Mouse (Mus musculus) lung, adult 2 months (tissue): ENCODE data around the gene Bend3.

Source experiments
- CTCF ChIP-seq: fragments of 200-500 bp; IDR thresholded peaks from 2 replicates; pipeline ENCODE4 v1.5.1; 2011; ENCODE audit warnings: mild to moderate bottlenecking, low read length, control low read depth; ENCODE audit not compliant: insufficient read depth
- POLR2A ChIP-seq: fragments of 200-500 bp; IDR thresholded peaks from 2 replicates; pipeline ENCODE4 v1.6.1; 2011; ENCODE audit warnings: low read depth, mild to moderate bottlenecking, control low read depth, low read length, borderline replicate concordance; ENCODE audit errors: extremely low read depth

GRCm38 (mm10) chr10:43537652-43538051, 59.0 kb downstream of the Bend3 start:
- TF ChIP-seq POLR2A (no peak), CTCF (no peak)
